Mouse (Mus musculus): ENCODE results near the gene Lhfpl3.

The Lhfpl3 gene

GRCm38 (mm10) chr5:23140183-23140921 is 394.5 kb downstream of the Lhfpl3 start:
- DNase-seq (ENCODE audit: low read depth, low spot score), result no peak

- no peak for DNase-seq (ENCODE audit: low read depth, low spot score)
These were observed 407.4 kb downstream of the Lhfpl3 start for GRCm38 (mm10) chr5:23153210-23153609.

GRCm38 (mm10) chr5:23154439-23154838 is 408.6 kb downstream of the Lhfpl3 start:
- DNase-seq (ENCODE audit: low read depth, low spot score), result no peak

GRCm38 (mm10) chr5:23165947-23166350 is 420.1 kb downstream of the Lhfpl3 start:
- DNase-seq (ENCODE audit: low read depth, low spot score), result peak; percentile 13

- no peak for DNase-seq (ENCODE audit: low read depth, low spot score)
These were observed 420.8 kb downstream of the Lhfpl3 start for GRCm38 (mm10) chr5:23166658-23167057.

GRCm38 (mm10) chr5:23189633-23190032 is 443.8 kb downstream of the Lhfpl3 start:
- peak; percentile 43 for DNase-seq (ENCODE audit: low read depth, low spot score)

GRCm38 (mm10) chr5:23196879-23197278 is 451.0 kb downstream of the Lhfpl3 start:
- DNase-seq (ENCODE audit: low read depth, low spot score), result peak; percentile 6

- DNase-seq (ENCODE audit: low read depth, low spot score), result no peak
These were observed 467.2 kb downstream of the Lhfpl3 start for GRCm38 (mm10) chr5:23213086-23213485.

- DNase-seq (ENCODE audit: low read depth, low spot score), result no peak
These were observed 468.8 kb downstream of the Lhfpl3 start for GRCm38 (mm10) chr5:23214646-23215045.

- no peak for DNase-seq (ENCODE audit: low read depth, low spot score)
These were observed 473.8 kb downstream of the Lhfpl3 start for GRCm38 (mm10) chr5:23219655-23220054.

GRCm38 (mm10) chr5:23224759-23225536 is 479.1 kb downstream of the Lhfpl3 start:
- DNase-seq (ENCODE audit: low read depth, low spot score), result peak; percentile 34

GRCm38 (mm10) chr5:23225621-23226020 is 479.8 kb downstream of the Lhfpl3 start:
- DNase-seq (ENCODE audit: low read depth, low spot score), result no peak

- DNase-seq (ENCODE audit: low read depth, low spot score), result peak; percentile 10
These were observed 480.9 kb downstream of the Lhfpl3 start for GRCm38 (mm10) chr5:23226753-23227152.

GRCm38 (mm10) chr5:23246974-23247373 is 501.1 kb downstream of the Lhfpl3 start:
- no peak for DNase-seq (ENCODE audit: low read depth, low spot score)

GRCm38 (mm10) chr5:23247784-23248183 is 501.9 kb downstream of the Lhfpl3 start:
- DNase-seq (ENCODE audit: low read depth, low spot score), result no peak

GRCm38 (mm10) chr5:23248303-23248702 is 502.4 kb downstream of the Lhfpl3 start:
- no peak for DNase-seq (ENCODE audit: low read depth, low spot score)

- no peak for DNase-seq (ENCODE audit: low read depth, low spot score)
These were observed 504.3 kb downstream of the Lhfpl3 start for GRCm38 (mm10) chr5:23249896-23250875.

GRCm38 (mm10) chr5:23251462-23252224 is 505.8 kb downstream of the Lhfpl3 start:
- DNase-seq (ENCODE audit: low read depth, low spot score), result no peak

GRCm38 (mm10) chr5:23255816-23256418 is 510.1 kb downstream of the Lhfpl3 start:
- DNase-seq (ENCODE audit: low read depth, low spot score), result no peak

GRCm38 (mm10) chr5:23273309-23273708 is 527.5 kb downstream of the Lhfpl3 start:
- no peak for DNase-seq (ENCODE audit: low read depth, low spot score)

Data from telencephalon, adult 2 months (tissue).